ENCODE assay signal across 24 mouse cellular contexts in genomic region chr9:115724063-115724462, GRCm38 (mm10).
DNase-seq lines count a peak whose midpoint lies in the region; ATAC-seq and TF ChIP-seq lines count a peak whose summit lies in the region.
"Had no signal": no experiment of that assay in that cellular context is flagged by ENCODE, and none has a peak within 500 bp of the region (broad histone marks: within the 10 kb centered on the region; RNA-seq: fewer than 3 reads in every experiment).

No protein-coding gene starts in this region.

- no peak for TF ChIP-seq POLR2A in ES-Bruce4 (IDR thresholded peaks at IDR 0.05; ENCODE audit: insufficient read depth, low read length)

- ATAC-seq in midbrain, embryonic 13.5 days = no peak
- ATAC-seq in midbrain, embryonic 15.5 days (replicated peaks) = no peak
- ATAC-seq in monocyte, adult 5-6 weeks (replicated peaks; ENCODE audit: insufficient number of reproducible peaks, low FRiP score, low TSS enrichment, poor library complexity, severe bottlenecking) = no peak
- ATAC-seq: activated CD4-positive, CD25-positive, alpha-beta regulatory T cell, adult 4 months; forebrain, embryonic 14.5 days; inflammation-experienced regulatory T-cells, adult 6 months; intestine, postnatal 0 days had no signal

- DNase-seq in ES-CJ7 (ENCODE audit: low read depth, low spot score) (peak; percentile 91), ZHBTc4 (ENCODE audit: low read depth, low spot score) (peak; percentile 92)
- no peak for DNase-seq in cerebellum, adult 9-11 months
- DNase-seq: adrenal gland, postnatal 14 days; cerebellum, adult 2 months; cerebellum, postnatal 14 days; embryo, embryonic 11 days; gastrocnemius, postnatal 10 days; heart, adult 18-20 months; heart, postnatal 10 days; heart, postnatal 4 days had no signal

- H3K4me2 ChIP-seq in midbrain, embryonic 13.5 days (replicated peaks) = no peak overlapping the region
- no peak overlapping the region for H3K4me2 ChIP-seq in midbrain, embryonic 15.5 days
- H3K4me2 ChIP-seq: embryonic facial prominence, embryonic 15.5 days; hindbrain, embryonic 15.5 days had no signal

- no peak for TF ChIP-seq CTCF in ES-Bruce4 (IDR thresholded peaks at IDR 0.05; ENCODE audit: low read depth, low read length)

- TF ChIP-seq EP300 in ES-Bruce4 (IDR thresholded peaks at IDR 0.05; ENCODE audit: insufficient read depth, low read depth, low read length) = 0 out of 2 replicates have a peak, but pooled peaks have one; percentile 4

- H3K27me3 ChIP-seq in midbrain, embryonic 13.5 days = no peaks in the 10 kb centered on the region
- no peaks in the 10 kb centered on the region for H3K27me3 ChIP-seq in midbrain, embryonic 15.5 days (replicated peaks)
- H3K27me3 ChIP-seq in ES-Bruce4 (ENCODE audit: control insufficient read depth, insufficient read depth, low read length, poor library complexity, severe bottlenecking) = 0 out of 2 replicates have a peak, but pooled peaks cover 3% of the 10 kb centered on the region
- H3K27me3 ChIP-seq: embryonic facial prominence, embryonic 15.5 days; hindbrain, embryonic 15.5 days had no signal

- H3K36me3 ChIP-seq in midbrain, embryonic 13.5 days = no peaks in the 10 kb centered on the region
- H3K36me3 ChIP-seq in midbrain, embryonic 15.5 days (replicated peaks) = no peaks in the 10 kb centered on the region
- H3K36me3 ChIP-seq in ES-Bruce4 (ENCODE audit: control insufficient read depth, insufficient read depth, low read length, poor library complexity, severe bottlenecking) = no peaks in the 10 kb centered on the region
- H3K36me3 ChIP-seq: embryonic facial prominence, embryonic 15.5 days; forebrain, embryonic 10.5 days; heart, embryonic 10.5 days; hindbrain, embryonic 15.5 days had no signal

- H3K9me3 ChIP-seq in midbrain, embryonic 13.5 days = peaks cover 8% of the 10 kb centered on the region; the same call in 1 of the 2 replicates
- no peaks in the 10 kb centered on the region for H3K9me3 ChIP-seq in midbrain, embryonic 15.5 days
- peaks cover 15% of the 10 kb centered on the region for H3K9me3 ChIP-seq in ES-Bruce4 (replicated peaks; ENCODE audit: control insufficient read depth, insufficient read depth, low read length, poor library complexity, severe bottlenecking)
- H3K9me3 ChIP-seq: embryonic facial prominence, embryonic 15.5 days; hindbrain, embryonic 15.5 days had no signal

- 4% methylated on average over 2 of the region's 2 CpGs for WGBS in midbrain, embryonic 13.5 days
- 9% methylated on average over 2 of the region's 2 CpGs for WGBS in midbrain, embryonic 15.5 days

- no peak overlapping the region for H3K9ac ChIP-seq in midbrain, embryonic 13.5 days (replicated peaks)
- no peak overlapping the region for H3K9ac ChIP-seq in midbrain, embryonic 15.5 days
- H3K9ac ChIP-seq in ES-Bruce4 (ENCODE audit: low read depth, poor library complexity, severe bottlenecking) = no peak overlapping the region
- H3K9ac ChIP-seq: embryonic facial prominence, embryonic 15.5 days; hindbrain, embryonic 15.5 days had no signal

- no peak overlapping the region for H3K4me3 ChIP-seq in midbrain, embryonic 13.5 days (replicated peaks)
- H3K4me3 ChIP-seq in midbrain, embryonic 15.5 days = no peak overlapping the region
- no peak overlapping the region for H3K4me3 ChIP-seq in ES-Bruce4 (ENCODE audit: low read depth, low read length)
- H3K4me3 ChIP-seq: embryonic facial prominence, embryonic 15.5 days; erythroblast, embryonic 14.5 days; forebrain, embryonic 10.5 days; heart, embryonic 10.5 days; hindbrain, embryonic 15.5 days had no signal

- peaks cover 9% of the 10 kb centered on the region; the same call in 1 of the 2 replicates for H3K4me1 ChIP-seq in midbrain, embryonic 13.5 days (replicated peaks)
- H3K4me1 ChIP-seq in midbrain, embryonic 15.5 days = no peaks in the 10 kb centered on the region
- peaks cover 2% of the 10 kb centered on the region for H3K4me1 ChIP-seq in ES-Bruce4 (ENCODE audit: control insufficient read depth, insufficient read depth, low read length)

- 0 out of 2 replicates have a peak overlapping the region, but pooled peaks have one; percentile 2 for H3K27ac ChIP-seq in midbrain, embryonic 13.5 days
- no peak overlapping the region for H3K27ac ChIP-seq in midbrain, embryonic 15.5 days
- peak overlapping the region; percentile 26; the same call in 1 of the 2 replicates for H3K27ac ChIP-seq in ES-Bruce4 (ENCODE audit: insufficient read depth, low read length)
- H3K27ac ChIP-seq: embryonic facial prominence, embryonic 15.5 days; forebrain, embryonic 10.5 days; heart, embryonic 10.5 days; hindbrain, embryonic 15.5 days had no signal
